Mouse (Mus musculus) kidney, postnatal 4 days (tissue): Measurements from ENCODE around the gene Sgms1.
"Not testable (repeated sequence)": the region's sequence is repeated elsewhere in the genome, so short reads cannot be mapped to it uniquely, and the experiment has no call there.

Experiments used
- DNase-seq, 2 experiments: peaks; one replicate each; pipeline ENCODE4 v3.0.0; 2021; ENCODE audit warnings: mixed read lengths in 2 of 2

Sgms1 gene

GRCm38 (mm10) chr19:32173522-32174184, 215.9 kb downstream of the Sgms1 start:
- no peak for DNase-seq

- no peak for DNase-seq
Measured at GRCm38 (mm10) chr19:32172511-32172981, 217.0 kb downstream of the Sgms1 start.

GRCm38 (mm10) chr19:32171981-32172380, 217.5 kb downstream of the Sgms1 start:
- DNase-seq: no peak

- DNase-seq: peak; percentile 85 to 89
Measured at GRCm38 (mm10) chr19:32169634-32170540, 219.6 kb downstream of the Sgms1 start.

- DNase-seq: no peak
Measured at GRCm38 (mm10) chr19:32168031-32168430, 221.5 kb downstream of the Sgms1 start.

- no peak for DNase-seq
Measured at GRCm38 (mm10) chr19:32166823-32167605, 222.5 kb downstream of the Sgms1 start.

- no peak for DNase-seq
Measured at GRCm38 (mm10) chr19:32165711-32166110, 223.8 kb downstream of the Sgms1 start.

GRCm38 (mm10) chr19:32164128-32164527, 225.4 kb downstream of the Sgms1 start:
- DNase-seq: no peak

- DNase-seq: no peak
Measured at GRCm38 (mm10) chr19:32159944-32160343, 229.6 kb downstream of the Sgms1 start.

GRCm38 (mm10) chr19:32159168-32159567, 230.3 kb downstream of the Sgms1 start:
- DNase-seq: no peak

GRCm38 (mm10) chr19:32157045-32157444, 232.5 kb downstream of the Sgms1 start:
- DNase-seq: no peak

GRCm38 (mm10) chr19:32152529-32152928, 237.0 kb downstream of the Sgms1 start:
- DNase-seq: no peak

GRCm38 (mm10) chr19:32148710-32149109, 240.8 kb downstream of the Sgms1 start:
- no peak for DNase-seq

GRCm38 (mm10) chr19:32142383-32142782, 247.1 kb downstream of the Sgms1 start:
- DNase-seq: no peak

GRCm38 (mm10) chr19:32138361-32139088, 251.0 kb downstream of the Sgms1 start:
- DNase-seq: no peak

GRCm38 (mm10) chr19:32137904-32138303, 251.6 kb downstream of the Sgms1 start:
- no peak for DNase-seq

- DNase-seq: peak; percentile 18 to 35
Measured at GRCm38 (mm10) chr19:32136888-32137625, 252.5 kb downstream of the Sgms1 start.

- not testable (repeated sequence) for DNase-seq
Measured at GRCm38 (mm10) chr19:32131707-32132488, 257.6 kb downstream of the Sgms1 start.

GRCm38 (mm10) chr19:32129281-32129680, 260.2 kb downstream of the Sgms1 start:
- no peak for DNase-seq

- DNase-seq: peak in 1 of 2 experiments; percentile 37
Measured at GRCm38 (mm10) chr19:32127180-32127850, 262.2 kb downstream of the Sgms1 start.
